Mouse (Mus musculus) C2C12 (cell line): ENCODE data around the gene Bri3.

Experiments used
- CTCF ChIP-seq: IDR thresholded peaks from one replicate; pipeline ENCODE4 v1.5.1; 2011; ENCODE audit not compliant: control insufficient read depth, insufficient read depth, insufficient read length
- FOSL1 ChIP-seq: IDR thresholded peaks from one replicate; pipeline ENCODE4 v1.8.0; 2011; ENCODE audit warnings: mild to moderate bottlenecking, low read length; ENCODE audit not compliant: poor library complexity, insufficient read depth, severe bottlenecking
- MAX ChIP-seq: IDR thresholded peaks from one replicate; pipeline ENCODE4 v1.6.1; 2011; ENCODE audit warnings: mild to moderate bottlenecking, control low read depth
- MYOD1 ChIP-seq: IDR thresholded peaks from one replicate; pipeline ENCODE4 v1.6.1; 2011; ENCODE audit warnings: low read depth; ENCODE audit not compliant: control insufficient read depth, insufficient read length
- MYOG ChIP-seq: IDR thresholded peaks from one replicate; pipeline ENCODE4 v1.6.1; 2011; ENCODE audit not compliant: control insufficient read depth, insufficient read length; ENCODE audit errors: extremely low read depth
- USF1 ChIP-seq: IDR thresholded peaks from one replicate; pipeline ENCODE4 v1.6.1; 2011; ENCODE audit warnings: low read depth, mild to moderate bottlenecking, control low read depth, moderate library complexity

DNA sequence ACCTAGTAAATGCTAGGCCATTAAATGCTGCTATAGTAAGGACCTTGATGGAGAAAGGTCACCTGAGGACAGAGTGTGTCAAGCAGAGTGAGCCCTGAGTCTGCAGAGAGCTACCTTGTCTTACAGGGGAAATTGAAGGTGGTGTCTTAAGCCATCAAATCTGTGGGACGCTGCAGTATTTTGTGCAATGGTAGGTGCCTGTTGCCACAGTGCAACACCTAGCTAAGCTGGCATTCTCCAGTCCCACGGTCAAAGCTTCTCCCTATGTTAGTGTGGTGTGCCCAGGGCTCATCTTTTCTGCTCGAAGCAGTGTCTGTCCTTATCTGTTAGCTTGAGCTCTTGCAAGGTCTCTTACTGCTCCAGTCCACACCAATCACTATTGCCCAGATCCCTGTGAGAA lies 78.5 kb downstream of the Bri3 start:
- TF ChIP-seq CTCF (no peak), MYOD1 (no peak), USF1 (no peak), MAX (no peak), MYOG (no peak), FOSL1 (no peak)
